Mouse (Mus musculus) kidney, embryonic 14.5 days (tissue): ENCODE data around the gene Cmip. TPM values are rescaled to one million over a fixed set of nuclear protein-coding genes. Genes with fewer than 3 reads are reported as not detected.

ENCODE experiments used
- ATAC-seq: fragments of 200-750 bp; cut with Nextera tagmentation; 2 replicates; pipeline ENCODE4 v1.8.0; 2017; ENCODE audit warnings: moderate number of reproducible peaks, mild to moderate bottlenecking, moderate TSS enrichment, moderate library complexity; ENCODE audit not compliant: low FRiP score, low TSS enrichment
- H3K27ac ChIP-seq: fragments of 300-500 bp; sonication (generic); 2 replicates; pipeline ENCODE4 v1.5.1; 2014; ENCODE audit warnings: low read depth, mild to moderate bottlenecking, low read length, moderate library complexity, mixed read lengths
- H3K27me3 ChIP-seq: fragments of 300-500 bp; sonication (generic); 2 replicates; pipeline ENCODE4 v1.6.1; 2014; ENCODE audit warnings: mild to moderate bottlenecking, low read length; ENCODE audit not compliant: control insufficient read depth, insufficient read depth
- H3K36me3 ChIP-seq: fragments of 300-500 bp; sonication (generic); 2 replicates; pipeline ENCODE4 v1.6.1; 2014; ENCODE audit warnings: low read length, mixed read lengths; ENCODE audit not compliant: control insufficient read depth, insufficient read depth
- H3K4me1 ChIP-seq: fragments of 300-500 bp; sonication (generic); 2 replicates; pipeline ENCODE4 v1.6.1; 2014; ENCODE audit warnings: low read length, mixed read lengths; ENCODE audit not compliant: control insufficient read depth, insufficient read depth
- H3K4me2 ChIP-seq: fragments of 300-500 bp; sonication (generic); replicated peaks from 2 replicates; pipeline ENCODE4 v1.6.1; 2014; ENCODE audit warnings: low read depth, mild to moderate bottlenecking, low read length
- H3K4me3 ChIP-seq: fragments of 300-500 bp; sonication (generic); 2 replicates; pipeline ENCODE4 v1.5.1; 2014; ENCODE audit warnings: mild to moderate bottlenecking, low read length
- H3K9ac ChIP-seq: fragments of 300-500 bp; sonication (generic); 2 replicates; pipeline ENCODE4 v1.6.1; 2014; ENCODE audit warnings: low read depth, mild to moderate bottlenecking, low read length, moderate library complexity
- H3K9me3 ChIP-seq: fragments of 300-500 bp; sonication (generic); 2 replicates; pipeline ENCODE4 v1.6.1; 2016; ENCODE audit warnings: low read length; ENCODE audit not compliant: control insufficient read depth
- WGBS: fragments of 180-500 bp; shearing (Covaris S2); extraction: QIAGEN DNeasy Blood & Tissue Kit; methylation state at CpG from one replicate; pipeline ENCODE4 v1.1.7; 2014; 5-methylcytosine and 5-hydroxymethylcytosine counted together
- polyA plus RNA-seq: library from polyadenylated mRNA; unstranded; fragments of >200 nt; fragmentation: Nextera tagmentation; extraction: Ambion mirVana; gene quantifications from 2 replicates; pipeline ENCODE4 v1.2.1, GENCODE M21; 2014

Cmip gene
- polyA plus RNA-seq, 1 experiment from 2014 or later, result 22.9 TPM

DNA sequence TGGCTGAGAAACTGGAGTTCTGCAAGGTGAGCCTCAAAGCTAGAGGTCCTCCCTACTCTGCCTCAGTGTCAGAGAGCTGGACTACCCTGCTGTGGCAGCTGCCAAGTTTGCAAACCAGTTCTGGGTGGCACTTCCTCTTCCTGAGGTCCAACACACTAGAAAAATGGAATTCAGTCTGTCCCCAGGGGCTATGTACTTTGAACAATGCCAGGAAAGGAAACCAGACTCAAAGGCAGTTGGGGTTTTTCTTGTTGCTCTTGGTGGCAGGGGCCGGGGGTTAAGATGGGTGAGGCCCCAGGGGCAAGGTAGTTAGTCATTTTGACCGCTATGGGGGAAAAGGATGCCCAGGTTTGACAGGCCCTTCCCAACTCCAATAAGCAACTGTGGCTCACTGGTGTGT, 238.0 kb downstream of the Cmip start:
- H3K36me3 ChIP-seq, result no peaks in the 10 kb centered on the region
- peaks cover 17% of the 10 kb centered on the region for H3K27me3 ChIP-seq
- H3K9ac ChIP-seq, result no peak overlapping the region
- no peaks in the 10 kb centered on the region for H3K4me1 ChIP-seq
- no peak overlapping the region for H3K4me2 ChIP-seq
- no peak overlapping the region for H3K27ac ChIP-seq
- no peak overlapping the region for H3K4me3 ChIP-seq
- ATAC-seq, result no peak
- H3K9me3 ChIP-seq, result no peaks in the 10 kb centered on the region
- 67% methylated on average over 2 of the region's 2 CpGs for WGBS

DNA sequence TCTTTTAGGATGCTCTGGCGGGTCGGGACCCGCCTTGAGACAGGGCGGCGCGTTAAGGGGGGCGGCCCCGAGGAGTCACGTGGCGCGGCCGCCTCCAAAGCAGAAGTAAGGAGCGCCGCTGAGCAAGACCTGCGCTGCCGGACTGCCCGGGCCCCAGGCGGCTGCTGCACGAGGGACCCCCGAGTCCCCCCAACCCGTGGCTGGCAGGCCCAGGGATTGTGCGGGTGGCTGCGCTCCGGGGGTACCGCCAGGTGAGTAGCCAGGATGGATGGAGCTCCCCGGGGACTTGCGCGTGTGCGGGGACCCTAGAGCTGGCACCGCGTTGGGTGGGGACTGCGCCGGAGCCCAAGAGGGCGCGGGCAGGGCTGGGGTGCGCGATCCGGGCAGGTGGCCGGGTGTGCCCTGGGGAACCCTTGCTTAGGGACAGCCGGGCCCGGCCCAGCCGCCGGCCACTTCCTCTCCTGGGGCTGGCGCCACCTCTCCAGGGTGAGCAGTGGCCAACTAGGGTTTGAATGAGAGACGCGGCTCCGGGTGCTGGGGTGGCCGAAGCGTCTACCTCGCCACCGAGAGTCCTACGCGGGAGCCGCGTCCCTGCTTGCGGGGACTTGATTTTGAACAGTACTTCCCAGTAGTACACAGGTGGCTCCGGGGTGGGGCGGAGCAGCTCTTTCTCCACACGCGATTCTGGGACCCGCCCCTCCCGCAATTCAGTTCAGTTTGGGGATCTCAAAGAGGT, 241.5 kb downstream of the Cmip start, which contains the start of gene Plcg2:
TSS of gene Plcg2 (plus strand) at position 113 of the 736 bp plus-strand sequence.
- ATAC-seq, result peak; percentile 76
- H3K9me3 ChIP-seq, result no peaks in the 10 kb centered on the region
- no peaks in the 10 kb centered on the region for H3K36me3 ChIP-seq
- H3K4me1 ChIP-seq, result no peaks in the 10 kb centered on the region
- peak within 1 kb of the TSS; percentile 57 for H3K9ac ChIP-seq
- H3K4me2 ChIP-seq, result peak within 1 kb of the TSS; percentile 93
- peak within 1 kb of the TSS; percentile 50 for H3K4me3 ChIP-seq
- 0% methylated on average over 46 of the region's 62 CpGs for WGBS
- peaks cover 17% of the 10 kb centered on the region for H3K27me3 ChIP-seq
- H3K27ac ChIP-seq, result no peak within 1 kb of the TSS

DNA sequence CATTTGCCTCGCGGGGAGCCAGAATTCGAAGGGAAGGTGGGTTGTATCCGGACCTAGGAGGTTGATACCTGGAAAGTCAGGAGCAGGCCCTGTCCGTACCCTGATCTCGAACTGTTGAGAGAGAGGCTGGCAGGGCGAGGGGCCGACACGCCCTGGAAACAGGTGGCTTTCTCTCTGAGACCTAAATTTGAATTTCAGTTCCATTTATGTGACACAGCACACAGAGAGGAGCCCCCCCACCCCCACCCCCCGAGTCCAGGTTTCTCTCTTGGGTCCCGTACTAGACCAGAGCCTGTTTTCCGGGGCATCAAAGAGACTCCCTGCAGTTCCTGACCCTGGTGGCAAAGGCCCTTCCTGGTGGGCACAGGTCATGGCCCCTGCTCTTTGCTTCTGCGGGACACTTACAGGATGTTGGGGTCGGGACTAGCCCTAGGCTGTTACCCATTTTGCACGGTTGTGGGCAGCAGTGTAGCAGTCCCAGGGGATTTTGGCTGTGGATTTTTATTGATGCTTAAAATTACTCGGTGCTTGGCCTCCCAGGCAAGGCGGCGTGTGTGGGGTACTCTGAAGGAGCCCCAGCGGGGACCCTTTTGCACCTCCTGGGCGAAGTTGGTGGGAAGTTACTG, 242.2 kb downstream of the Cmip start:
- H3K27me3 ChIP-seq, result peaks cover 17% of the 10 kb centered on the region
- no peaks in the 10 kb centered on the region for H3K9me3 ChIP-seq
- H3K27ac ChIP-seq, result no peak overlapping the region
- H3K4me1 ChIP-seq, result no peaks in the 10 kb centered on the region
- 10% methylated on average over 20 of the region's 20 CpGs for WGBS
- H3K9ac ChIP-seq, result peak overlapping the region; percentile 57; the same call in 1 of the 2 replicates
- H3K36me3 ChIP-seq, result no peaks in the 10 kb centered on the region
- no peak for ATAC-seq
- peak overlapping the region; percentile 93 for H3K4me2 ChIP-seq
- peak overlapping the region; percentile 50 for H3K4me3 ChIP-seq

DNA sequence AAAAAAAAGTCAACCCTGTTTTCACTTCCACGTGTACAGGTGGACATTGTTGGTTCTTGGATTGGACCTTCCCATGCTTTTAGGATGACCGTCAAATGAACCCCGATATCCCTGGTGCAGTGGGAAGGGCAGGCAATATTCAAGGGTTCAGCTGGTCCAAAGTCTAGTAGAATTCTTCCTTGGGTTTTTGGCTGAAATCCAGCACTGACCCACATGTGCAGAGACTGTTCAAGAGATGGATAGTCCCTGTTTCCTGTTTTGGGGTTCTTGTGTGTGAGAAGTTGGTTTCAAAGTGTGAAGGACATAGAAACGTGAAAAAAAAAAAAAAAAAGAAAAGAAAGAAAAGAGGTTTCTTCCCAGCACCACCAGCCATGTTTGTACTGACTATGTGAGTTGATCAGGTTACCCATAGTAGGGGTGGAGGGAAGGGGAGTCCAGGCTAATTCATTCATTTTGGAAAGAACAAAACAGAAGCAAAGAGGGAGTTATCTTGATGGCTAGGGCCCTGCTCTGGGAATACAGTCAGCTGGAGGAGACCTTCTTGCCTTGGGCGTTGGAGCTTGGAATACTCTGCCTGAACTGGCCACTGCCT, 243.5 kb downstream of the Cmip start:
- Histone ChIP-seq H3K9me3 (no peaks in the 10 kb centered on the region), H3K9ac (no peak overlapping the region), H3K4me3 (no peak overlapping the region), H3K27ac (no peak overlapping the region), H3K27me3 (peaks cover 17% of the 10 kb centered on the region), H3K4me2 (no peak overlapping the region), H3K36me3 (no peaks in the 10 kb centered on the region), H3K4me1 (no peaks in the 10 kb centered on the region)
- WGBS, result 76% methylated on average over 5 of the region's 5 CpGs
- ATAC-seq, result no peak

DNA sequence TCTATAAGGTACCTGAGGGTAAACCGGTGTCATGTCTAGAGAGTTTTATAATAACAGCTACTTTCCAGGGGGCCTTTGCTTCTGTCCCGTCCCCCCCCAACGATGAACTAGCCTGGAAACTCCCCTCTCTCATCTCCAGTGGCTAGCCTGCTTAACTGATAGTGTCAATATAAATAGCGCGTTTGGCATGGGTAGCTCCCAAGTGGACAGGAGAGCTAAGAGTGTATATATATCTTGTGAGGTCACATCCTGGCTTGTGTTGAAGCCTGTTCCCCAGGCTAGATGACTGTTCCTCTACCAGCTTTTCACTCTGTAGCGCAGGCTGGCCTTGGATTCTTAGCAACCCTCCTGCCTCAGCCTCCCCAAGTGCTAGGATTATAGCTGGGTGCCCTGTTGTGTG, 244.5 kb downstream of the Cmip start:
- Histone ChIP-seq H3K4me2 (no peak overlapping the region), H3K9me3 (no peaks in the 10 kb centered on the region), H3K27ac (no peak overlapping the region), H3K36me3 (no peaks in the 10 kb centered on the region), H3K4me1 (no peaks in the 10 kb centered on the region), H3K9ac (no peak overlapping the region), H3K27me3 (peaks cover 17% of the 10 kb centered on the region), H3K4me3 (no peak overlapping the region)
- 92% methylated on average over 6 of the region's 6 CpGs for WGBS
- ATAC-seq, result no peak

DNA sequence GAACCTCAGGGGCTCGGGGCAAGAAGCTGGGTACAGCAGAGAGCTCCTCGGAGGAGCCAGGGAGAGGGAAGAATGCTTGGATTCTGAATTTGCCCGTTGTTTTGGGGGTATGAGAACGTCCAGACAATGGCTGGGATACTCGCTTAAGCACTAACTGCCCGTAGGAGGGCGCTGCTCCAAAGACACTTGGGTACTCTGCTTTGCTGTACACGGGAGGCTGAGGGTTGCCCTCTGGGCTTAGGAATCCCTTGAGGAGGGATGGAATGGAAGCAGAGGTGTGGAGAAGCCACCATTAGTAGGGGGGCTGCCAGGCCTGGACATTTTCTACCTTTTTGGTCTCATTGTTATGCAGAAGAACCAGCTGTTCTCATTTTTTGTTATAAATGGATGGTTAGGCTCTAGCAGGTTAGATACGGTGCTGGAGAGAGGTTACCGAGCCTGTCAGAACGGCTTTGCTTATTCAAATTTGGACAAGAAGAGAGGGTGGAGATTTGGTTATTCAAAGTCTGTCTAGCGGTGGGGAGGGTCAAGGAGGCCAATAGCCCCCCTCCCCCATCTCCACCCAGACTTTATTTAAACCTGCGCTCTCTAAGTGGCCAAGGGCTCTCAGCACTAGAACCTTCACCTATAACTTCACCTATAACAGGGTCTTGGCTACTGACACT, 246.7 kb downstream of the Cmip start:
- no peaks in the 10 kb centered on the region for H3K4me1 ChIP-seq
- H3K4me2 ChIP-seq, result no peak overlapping the region
- H3K27ac ChIP-seq, result no peak overlapping the region
- H3K36me3 ChIP-seq, result no peaks in the 10 kb centered on the region
- H3K27me3 ChIP-seq, result peaks cover 9% of the 10 kb centered on the region
- no peak overlapping the region for H3K9ac ChIP-seq
- no peak for ATAC-seq
- WGBS, result 76% methylated on average over 13 of the region's 13 CpGs
- no peaks in the 10 kb centered on the region for H3K9me3 ChIP-seq
- H3K4me3 ChIP-seq, result no peak overlapping the region

DNA sequence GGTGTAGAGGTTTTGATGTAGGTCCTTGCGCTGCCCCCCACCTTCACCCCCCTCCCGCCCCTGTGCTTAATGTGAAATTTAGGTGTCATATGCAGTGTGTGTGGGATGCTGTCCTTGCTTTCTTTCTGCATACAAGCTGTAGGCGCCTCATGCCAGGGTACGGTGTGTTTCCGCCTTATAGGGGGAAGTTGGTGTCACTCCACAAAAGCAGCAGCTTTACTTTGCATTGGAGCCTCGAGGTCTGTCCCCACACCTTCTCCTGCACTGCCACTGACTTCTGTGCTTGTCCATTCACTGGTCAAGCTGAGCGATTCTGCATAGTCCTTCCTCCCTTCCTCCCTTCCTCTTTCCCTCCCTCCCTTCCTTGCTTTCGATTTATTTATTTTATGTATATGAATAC, 250.8 kb downstream of the Cmip start:
- H3K27ac ChIP-seq, result no peak overlapping the region
- H3K4me2 ChIP-seq, result no peak overlapping the region
- no peak overlapping the region for H3K9ac ChIP-seq
- H3K4me3 ChIP-seq, result no peak overlapping the region
- H3K9me3 ChIP-seq, result no peaks in the 10 kb centered on the region
- no peaks in the 10 kb centered on the region for H3K36me3 ChIP-seq
- H3K27me3 ChIP-seq, result no peaks in the 10 kb centered on the region
- no peak for ATAC-seq
- 89% methylated on average over 8 of the region's 8 CpGs for WGBS
- no peaks in the 10 kb centered on the region for H3K4me1 ChIP-seq
